Mouse (Mus musculus) CH12.LX (cell line): Measurements from ENCODE around the gene Trim66. TPM values are rescaled to one million over a fixed set of nuclear protein-coding genes. Genes with fewer than 3 reads are reported as not detected.

Experiments
- DNase-seq: peaks from one replicate; pipeline ENCODE4 v3.0.0-alpha.2; 2013; ENCODE audit errors: extremely low read depth
- H3K27ac ChIP-seq: 2 replicates; pipeline ENCODE4 v1.5.1; 2012; ENCODE audit warnings: low read depth, mild to moderate bottlenecking, control low read depth, moderate library complexity; ENCODE audit not compliant: insufficient read depth
- H3K27me3 ChIP-seq: replicated peaks from 2 replicates; pipeline ENCODE3; 2012; ENCODE audit warnings: inconsistent platforms
- H3K36me3 ChIP-seq, 2 experiments: replicated peaks in 1 of 2; 2 replicates each; pipeline versions ENCODE3 to v1.6.1; 2012; ENCODE audit warnings: inconsistent platforms in 1 of 2, low read length in 1 of 2, mild to moderate bottlenecking in 1 of 2, mixed read lengths in 1 of 2, moderate library complexity in 1 of 2; ENCODE audit not compliant: control insufficient read depth in 1 of 2, insufficient read depth in 1 of 2
- H3K4me1 ChIP-seq, 2 experiments: 2 replicates each; pipeline ENCODE4 v1.6.1; 2012; ENCODE audit warnings: inconsistent platforms in 1 of 2, moderate library complexity in 1 of 2; ENCODE audit not compliant: insufficient read depth in 2 of 2, control insufficient read depth in 1 of 2
- H3K4me2 ChIP-seq: 2 replicates; pipeline ENCODE4 v1.6.1; 2012; ENCODE audit warnings: low read depth, mild to moderate bottlenecking, control low read depth; ENCODE audit not compliant: poor library complexity, insufficient read depth, severe bottlenecking
- H3K4me3 ChIP-seq, 3 experiments: fragments of 150-350 bp in 1 of 3; sonication (generic) in 1 of 3; replicated peaks in 1 of 3; 2 replicates each; pipeline versions ENCODE3 to v1.5.1; 2011 to 2012; ENCODE audit warnings: low read depth in 2 of 3, low read length in 2 of 3, mild to moderate bottlenecking in 2 of 3, moderate library complexity in 2 of 3, control low read depth in 1 of 3, improper control_type of control experiment in 1 of 3, inconsistent platforms in 1 of 3, mixed read lengths in 1 of 3; ENCODE audit not compliant: poor library complexity in 1 of 3
- H3K79me2 ChIP-seq: replicated peaks from 2 replicates; pipeline ENCODE4 v1.6.1; 2012; ENCODE audit warnings: mild to moderate bottlenecking, moderate library complexity; ENCODE audit not compliant: control insufficient read depth, poor library complexity, insufficient read depth, severe bottlenecking; ENCODE audit errors: extremely low read depth
- H3K9ac ChIP-seq: 2 replicates; pipeline ENCODE4 v1.6.1; 2012; ENCODE audit warnings: low read depth, mild to moderate bottlenecking, control low read depth, moderate library complexity; ENCODE audit not compliant: insufficient read depth
- H3K9me3 ChIP-seq: replicated peaks from 2 replicates; pipeline ENCODE3; 2012; ENCODE audit warnings: low read length, inconsistent platforms, mixed read lengths
- BHLHE40 ChIP-seq: IDR thresholded peaks from 2 replicates; pipeline ENCODE4 v1.6.1; 2011; ENCODE audit warnings: mild to moderate bottlenecking, low read depth, low read length, improper control_type of control experiment
- CHD1 ChIP-seq: IDR thresholded peaks from 2 replicates; pipeline ENCODE4 v1.6.1; 2012; ENCODE audit warnings: low read depth, low read length, improper control_type of control experiment, inconsistent platforms
- CTCF ChIP-seq, 2 experiments: IDR thresholded peaks in 1 of 2; conservative IDR thresholded peaks in 1 of 2; 2 replicates each; pipeline ENCODE4 v1.5.1; 2011 to 2012; ENCODE audit warnings: low read depth in 2 of 2, low read length in 2 of 2, improper control_type of control experiment in 1 of 2, inconsistent platforms in 1 of 2, mild to moderate bottlenecking in 1 of 2, moderate library complexity in 1 of 2
- E2F4 ChIP-seq: IDR thresholded peaks from 2 replicates; pipeline ENCODE4 v1.6.1; 2011; ENCODE audit warnings: low read depth, low read length, improper control_type of control experiment; ENCODE audit not compliant: insufficient replicate concordance
- ELF1 ChIP-seq: IDR thresholded peaks from 2 replicates; pipeline ENCODE4 v1.6.1; 2014; ENCODE audit warnings: low read depth, mild to moderate bottlenecking, inconsistent platforms, low read length, improper control_type of control experiment
- GABPA ChIP-seq: IDR thresholded peaks from 2 replicates; pipeline ENCODE4 v1.6.1; 2012; ENCODE audit warnings: low read depth, low read length, improper control_type of control experiment, inconsistent platforms; ENCODE audit not compliant: insufficient replicate concordance
- HCFC1 ChIP-seq: IDR thresholded peaks from 2 replicates; pipeline ENCODE4 v1.6.1; 2012; ENCODE audit warnings: low read depth, mild to moderate bottlenecking, inconsistent platforms, low read length, improper control_type of control experiment
- JUN ChIP-seq: IDR thresholded peaks from 2 replicates; pipeline ENCODE4 v1.6.1; 2011; ENCODE audit warnings: low read depth, mild to moderate bottlenecking, low read length, improper control_type of control experiment, moderate library complexity; ENCODE audit not compliant: insufficient read depth
- MAFK ChIP-seq: IDR thresholded peaks from 2 replicates; pipeline ENCODE4 v1.6.1; 2011; ENCODE audit warnings: low read length, improper control_type of control experiment; ENCODE audit not compliant: insufficient replicate concordance
- MAX ChIP-seq: IDR thresholded peaks from 2 replicates; pipeline ENCODE4 v1.6.1; 2011; ENCODE audit warnings: low read length, improper control_type of control experiment
- MAZ ChIP-seq: IDR thresholded peaks from 2 replicates; pipeline ENCODE4 v1.6.1; 2012; ENCODE audit warnings: low read depth, mild to moderate bottlenecking, inconsistent platforms, low read length, improper control_type of control experiment, moderate library complexity
- MEF2A ChIP-seq: IDR thresholded peaks from 2 replicates; pipeline ENCODE4 v1.6.1; 2014; ENCODE audit warnings: low read depth, mild to moderate bottlenecking, inconsistent platforms, low read length, improper control_type of control experiment, borderline replicate concordance
- NELFE ChIP-seq: IDR thresholded peaks from 2 replicates; pipeline ENCODE4 v1.6.1; 2011; ENCODE audit warnings: low read depth, low read length, improper control_type of control experiment
- NRF1 ChIP-seq: IDR thresholded peaks from 2 replicates; pipeline ENCODE4 v1.6.1; 2014; ENCODE audit warnings: low read depth, mild to moderate bottlenecking, inconsistent platforms, low read length, improper control_type of control experiment, moderate library complexity
- PAX5 ChIP-seq: IDR thresholded peaks from 2 replicates; pipeline ENCODE4 v1.6.1; 2012; ENCODE audit warnings: low read length, inconsistent platforms, mixed read lengths
- RAD21 ChIP-seq: IDR thresholded peaks from 2 replicates; pipeline ENCODE4 v1.6.1; 2011; ENCODE audit warnings: low read depth, mild to moderate bottlenecking, low read length, improper control_type of control experiment, moderate library complexity
- RCOR1 ChIP-seq: conservative IDR thresholded peaks from 2 replicates; pipeline ENCODE4 v1.6.1; 2012; ENCODE audit warnings: low read depth, mild to moderate bottlenecking, inconsistent platforms, low read length, improper control_type of control experiment
- SIN3A ChIP-seq: IDR thresholded peaks from 2 replicates; pipeline ENCODE4 v1.6.1; 2012; ENCODE audit warnings: low read length, improper control_type of control experiment, inconsistent platforms
- SMC3 ChIP-seq: IDR thresholded peaks from 2 replicates; pipeline ENCODE4 v1.6.1; 2011; ENCODE audit warnings: low read depth, low read length, improper control_type of control experiment
- TCF12 ChIP-seq: IDR thresholded peaks from 2 replicates; pipeline ENCODE4 v1.6.1; 2014; ENCODE audit warnings: low read depth, mild to moderate bottlenecking, inconsistent platforms, low read length, improper control_type of control experiment
- USF1 ChIP-seq: IDR thresholded peaks from 2 replicates; pipeline ENCODE4 v1.6.1; 2014; ENCODE audit warnings: low read depth, mild to moderate bottlenecking, inconsistent platforms, low read length, improper control_type of control experiment
- ZKSCAN1 ChIP-seq: IDR thresholded peaks from 2 replicates; pipeline ENCODE4 v1.6.1; 2012; ENCODE audit warnings: low read depth, inconsistent platforms, low read length, improper control_type of control experiment, borderline replicate concordance
- ZMIZ1 ChIP-seq: IDR thresholded peaks from 2 replicates; pipeline ENCODE4 v1.6.1; 2012; ENCODE audit warnings: low read depth, mild to moderate bottlenecking, inconsistent platforms, low read length, improper control_type of control experiment
- ZNF384 ChIP-seq: IDR thresholded peaks from 2 replicates; pipeline ENCODE4 v1.6.1; 2012; ENCODE audit warnings: low read depth, low read length, improper control_type of control experiment, inconsistent platforms
- dilution Hi-C: fragments of 300-500 bp; cut with MboI; formaldehyde crosslinking; loops from 2 replicates; pipeline ENCODE4 v1.14.3; 2020; ENCODE audit warnings: low sequenced_read_pairs; ENCODE audit not compliant: extremely low pct_unique_long_range_greater_than_20kb, extremely low pct_ligation_motif_present
- in situ Hi-C: fragments of 300-500 bp; cut with MboI; formaldehyde crosslinking; loops from 3 replicates; pipeline ENCODE4 v1.14.3; 2019; ENCODE audit warnings: low sequenced_read_pairs, low pct_ligation_motif_present, low pct_unique_long_range_greater_than_20kb, mixed read lengths
- polyA plus RNA-seq: library from polyadenylated mRNA; unstranded; fragments of >175 nt; gene quantifications from 2 replicates; pipeline ENCODE4 v1.2.1, GENCODE M21; 2012; ENCODE audit warnings: low read depth; ENCODE audit not compliant: insufficient read length
- total RNA-seq, 2 experiments: library from RNA; depleted of rRNA; stranded (reverse); fragments of 300-350 nt in 1 of 2; fragments of >200 nt in 1 of 2; gene quantifications; 2 replicates each; pipeline ENCODE4 v1.2.3; 2012 to 2014

Gene Trim66
- total and polyA plus RNA-seq, 3 experiments: 0.08 to 0.67 (median 0.12) TPM

DNA sequence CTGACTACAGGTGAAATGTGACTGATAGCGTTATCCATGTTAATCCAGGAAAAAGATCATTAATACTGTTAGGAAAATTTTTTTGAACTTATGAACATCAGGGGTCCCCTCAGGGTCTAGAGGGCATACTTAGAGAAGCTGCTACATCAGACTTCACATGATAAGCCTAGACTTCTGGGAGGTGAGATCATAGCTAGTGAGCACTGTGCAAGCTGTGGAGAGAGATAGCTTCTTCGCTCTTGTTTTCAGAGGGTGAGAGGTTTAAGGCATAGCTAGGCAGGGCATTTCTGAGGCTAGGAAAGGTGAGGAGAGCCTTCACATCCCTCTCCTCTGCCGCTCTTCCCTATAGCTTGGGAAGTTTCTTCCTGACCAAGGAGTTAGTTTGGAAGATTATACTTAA, 3.9 kb upstream of the Trim66 start:
- H3K27me3 ChIP-seq: no peaks in the 10 kb centered on the region
- no peaks in the 10 kb centered on the region for H3K36me3 ChIP-seq
- H3K4me1 ChIP-seq: peaks cover 4 to 24% of the 10 kb centered on the region in 2 experiments; a peak in 3 of 4 replicates
- dilution Hi-C loops: no loop called here
- H3K79me2 ChIP-seq: no peaks in the 10 kb centered on the region
- no peak for DNase-seq
- no peak overlapping the region for H3K4me2 ChIP-seq
- H3K9me3 ChIP-seq: no peaks in the 10 kb centered on the region
- no peak overlapping the region for H3K9ac ChIP-seq
- H3K4me3 ChIP-seq: no peak overlapping the region
- in situ Hi-C loops: no loop called here
- TF ChIP-seq SMC3 (no peak), ZNF384 (no peak), ZKSCAN1 (no peak), NRF1 (no peak), HCFC1 (no peak), JUN (no peak), CHD1 (no peak), PAX5 (no peak), MAZ (no peak), USF1 (no peak)
- H3K27ac ChIP-seq: no peak overlapping the region

DNA sequence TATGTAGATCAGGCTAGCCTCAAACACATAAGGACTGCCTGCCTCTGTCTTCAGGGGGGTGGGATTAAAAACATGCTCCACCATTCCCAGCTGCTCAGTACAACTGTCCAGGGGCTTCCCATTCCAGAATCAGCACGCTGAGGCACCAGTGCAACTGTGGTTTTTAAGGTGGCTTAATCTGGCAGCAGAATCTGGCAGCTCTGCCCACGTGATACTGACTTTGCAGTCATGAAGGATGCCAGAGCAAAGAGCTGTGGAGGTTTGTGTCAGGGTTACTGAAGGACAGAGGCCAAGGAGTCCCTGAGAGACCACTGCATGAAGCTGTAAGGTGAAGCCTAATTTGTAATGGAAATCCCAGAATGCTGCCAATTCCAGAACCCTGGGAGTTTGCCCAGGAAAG, 2.9 kb upstream of the Trim66 start:
- dilution Hi-C loops (no loop called here), in situ Hi-C loops (no loop called here)
- Histone ChIP-seq H3K9me3 (no peaks in the 10 kb centered on the region), H3K4me2 (no peak overlapping the region), H3K9ac (no peak overlapping the region), H3K27ac (no peak overlapping the region), H3K79me2 (no peaks in the 10 kb centered on the region), H3K4me1 (peaks cover 4 to 24% of the 10 kb centered on the region in 2 experiments; a peak in 3 of 4 replicates), H3K36me3 (no peaks in the 10 kb centered on the region), H3K4me3 (no peak overlapping the region), H3K27me3 (no peaks in the 10 kb centered on the region)
- no peak for DNase-seq
- TF ChIP-seq MAFK (no peak), NRF1 (no peak), GABPA (no peak), SIN3A (no peak), ZNF384 (no peak), RCOR1 (no peak), ELF1 (no peak), NELFE (no peak), MAX (no peak), SMC3 (no peak), RAD21 (no peak), E2F4 (no peak), CTCF (conservative IDR thresholded peaks at IDR 0.05 in 1 of 2, IDR thresholded peaks at IDR 0.05 in 1 of 2; ENCODE audit: low read depth in 2 of 2, low read length in 2 of 2) (no peak), CHD1 (no peak), MEF2A (no peak), BHLHE40 (no peak), MAZ (no peak), ZMIZ1 (no peak), TCF12 (no peak)
